34 mouse cellular contexts compared by ENCODE assay signal in the genomic region with DNA sequence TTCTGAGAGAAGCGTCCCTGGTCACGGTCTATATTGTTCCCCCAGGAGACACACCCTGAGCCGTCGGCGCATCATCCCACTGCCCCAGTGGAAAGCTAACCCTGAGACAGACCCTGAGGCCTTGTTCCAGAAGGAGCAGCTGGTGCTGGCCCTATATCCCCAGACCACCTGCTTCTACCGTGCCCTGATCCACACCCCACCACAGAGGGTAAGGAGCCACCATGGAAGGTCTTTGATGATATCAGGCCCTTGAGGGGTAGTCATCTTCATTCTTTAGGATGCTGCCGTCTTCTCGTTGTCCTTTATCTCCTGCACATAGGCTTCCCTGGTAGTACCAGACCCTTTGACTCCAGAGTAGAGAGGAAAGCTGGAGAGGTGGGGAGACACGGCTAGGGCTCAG. TPM values are rescaled to one million over a fixed set of nuclear protein-coding genes. Genes with fewer than 3 reads are reported as not detected.
"Had no signal": no experiment of that assay in that cellular context is flagged by ENCODE, and none has a peak within 500 bp of the region (broad histone marks: within the 10 kb centered on the region; RNA-seq: fewer than 3 reads in every experiment).

No protein-coding gene starts in this region.

- H3K4me2 ChIP-seq: limb, embryonic 12.5 days; limb, embryonic 13.5 days; limb, embryonic 15.5 days; liver, embryonic 11.5 days; liver, embryonic 12.5 days; liver, embryonic 13.5 days; liver, embryonic 15.5 days; lung, embryonic 14.5 days; lung, embryonic 15.5 days; midbrain, embryonic 11.5 days; midbrain, embryonic 12.5 days; midbrain, embryonic 13.5 days; midbrain, embryonic 15.5 days; neural tube, embryonic 12.5 days had no signal

- H3K4me1 ChIP-seq: limb, embryonic 10.5 days; limb, embryonic 12.5 days; midbrain, embryonic 10.5 days; midbrain, embryonic 12.5 days; midbrain, embryonic 13.5 days; midbrain, embryonic 15.5 days; neural tube, embryonic 12.5 days had no signal

- H3K9me3 ChIP-seq: limb, embryonic 10.5 days; limb, embryonic 12.5 days; limb, embryonic 13.5 days; limb, embryonic 15.5 days; liver, embryonic 12.5 days; liver, embryonic 13.5 days; liver, embryonic 15.5 days; lung, embryonic 15.5 days; megakaryocyte, embryonic 14.5 days; midbrain, embryonic 10.5 days; midbrain, embryonic 12.5 days; midbrain, embryonic 13.5 days; midbrain, embryonic 15.5 days; neural tube, embryonic 12.5 days had no signal

- H3K4me3 ChIP-seq: limb, embryonic 10.5 days; limb, embryonic 12.5 days; limb, embryonic 13.5 days; limb, embryonic 15.5 days; liver, embryonic 12.5 days; liver, embryonic 13.5 days; liver, embryonic 15.5 days; lung, embryonic 15.5 days; megakaryocyte, embryonic 14.5 days; midbrain, embryonic 10.5 days; midbrain, embryonic 12.5 days; midbrain, embryonic 13.5 days; midbrain, embryonic 15.5 days; myocyte; neural tube, embryonic 12.5 days had no signal

- H3K27me3 ChIP-seq: limb, embryonic 12.5 days; limb, embryonic 13.5 days; limb, embryonic 15.5 days; liver, embryonic 12.5 days; liver, embryonic 13.5 days; liver, embryonic 15.5 days; lung, embryonic 15.5 days; megakaryocyte, embryonic 14.5 days; midbrain, embryonic 12.5 days; midbrain, embryonic 13.5 days; midbrain, embryonic 15.5 days; neural tube, embryonic 12.5 days had no signal

- H3K9ac ChIP-seq: limb, embryonic 12.5 days; limb, embryonic 13.5 days; limb, embryonic 15.5 days; liver, embryonic 12.5 days; liver, embryonic 13.5 days; liver, embryonic 14.5 days; liver, embryonic 15.5 days; liver, postnatal 0 days; lung, embryonic 14.5 days; lung, embryonic 15.5 days; midbrain, embryonic 12.5 days; midbrain, embryonic 13.5 days; midbrain, embryonic 15.5 days; neural tube, embryonic 12.5 days had no signal

- DNase-seq: left cerebral cortex, postnatal 4 days; liver; liver, embryonic 13.5 days; lung, adult 18-20 months; lung, adult 2 months; lung, embryonic 14.5 days; lung, postnatal 10 days; lung, postnatal 14 days; lung, postnatal 36 days; lung, postnatal 4 days; midbrain, embryonic 14.5 days had no signal

- H3K27ac ChIP-seq: limb, embryonic 10.5 days; limb, embryonic 12.5 days; limb, embryonic 13.5 days; limb, embryonic 15.5 days; liver, embryonic 12.5 days; liver, embryonic 13.5 days; liver, embryonic 14.5 days; liver, embryonic 15.5 days; lung, embryonic 15.5 days; macrophage; midbrain, embryonic 10.5 days; midbrain, embryonic 12.5 days; midbrain, embryonic 13.5 days; midbrain, embryonic 15.5 days; neural tube, embryonic 12.5 days had no signal

- ATAC-seq: liver, embryonic 12.5 days; liver, postnatal 0 days; lung, postnatal 0 days; midbrain, embryonic 13.5 days; midbrain, embryonic 15.5 days; midbrain, embryonic 16.5 days had no signal

RNA-seq across cellular contexts. Expression of a gene that starts 4.1 kb away (rescaled TPM):
- total RNA-seq: megakaryocyte-erythroid progenitor cell, adult 5-6 weeks had no signal
- polyA plus RNA-seq: midbrain, embryonic 10.5 days; myocyte; neural tube, embryonic 11.5 days had no signal
